Mouse (Mus musculus): Measurements from ENCODE around the gene Ercc4. TPM values are rescaled to one million over a fixed set of nuclear protein-coding genes. Genes with fewer than 3 reads are reported as not detected.

Gene Ercc4
- polyA plus RNA-seq, 1 experiment from 2014 or later: 8.1 TPM

GRCm38 (mm10) chr16:13144682-13145410 lies 35.4 kb downstream of the Ercc4 start:
- ATAC-seq: no peak
- Histone ChIP-seq H3K27ac (ENCODE audit: low read length) (no peak overlapping the region), H3K9me3 (ENCODE audit: low read length) (no peaks in the 10 kb centered on the region), H3K27me3 (replicated peaks; ENCODE audit: insufficient read depth, low read length) (no peaks in the 10 kb centered on the region), H3K4me2 (replicated peaks; ENCODE audit: low read depth, low read length) (no peak overlapping the region), H3K36me3 (ENCODE audit: insufficient read depth, low read length) (peaks cover 14% of the 10 kb centered on the region; the same call in 1 of the 2 replicates), H3K4me1 (ENCODE audit: insufficient read depth, low read depth, low read length) (no peaks in the 10 kb centered on the region), H3K9ac (replicated peaks; ENCODE audit: low read depth) (no peak overlapping the region), H3K4me3 (ENCODE audit: low read depth, low read length) (no peak overlapping the region)
- TF ChIP-seq CTCF (IDR thresholded peaks at IDR 0.05): no peak
- no peak for TF ChIP-seq EP300 (IDR thresholded peaks at IDR 0.05)
- no peak for DNase-seq (ENCODE audit: low spot score)
- 95% methylated on average over 10 of the region's 10 CpGs for WGBS

- Histone ChIP-seq H3K27me3 (replicated peaks; ENCODE audit: insufficient read depth, low read length) (no peaks in the 10 kb centered on the region), H3K4me2 (replicated peaks; ENCODE audit: low read depth, low read length) (no peak overlapping the region), H3K27ac (ENCODE audit: low read length) (no peak overlapping the region), H3K9me3 (ENCODE audit: low read length) (no peaks in the 10 kb centered on the region), H3K4me1 (ENCODE audit: insufficient read depth, low read depth, low read length) (no peaks in the 10 kb centered on the region), H3K4me3 (ENCODE audit: low read depth, low read length) (no peak overlapping the region), H3K36me3 (ENCODE audit: insufficient read depth, low read length) (peaks cover 14% of the 10 kb centered on the region; the same call in 1 of the 2 replicates), H3K9ac (replicated peaks; ENCODE audit: low read depth) (no peak overlapping the region)
- TF ChIP-seq CTCF (IDR thresholded peaks at IDR 0.05) (no peak), EP300 (IDR thresholded peaks at IDR 0.05) (no peak)
- DNase-seq (ENCODE audit: low spot score) (no peak), ATAC-seq (no peak)
- WGBS: 70% methylated on average over 4 of the region's 4 CpGs
Observed at GRCm38 (mm10) chr16:13146231-13146630, 36.7 kb downstream of the Ercc4 start.

GRCm38 (mm10) chr16:13147810-13148555 lies 38.5 kb downstream of the Ercc4 start:
- ATAC-seq: peak; percentile 56; the same call in 1 of the 2 replicates
- 77% methylated on average over 19 of the region's 19 CpGs for WGBS
- no peak overlapping the region for H3K27ac ChIP-seq (ENCODE audit: low read length)
- H3K9me3 ChIP-seq (ENCODE audit: low read length): no peaks in the 10 kb centered on the region
- H3K27me3 ChIP-seq (replicated peaks; ENCODE audit: insufficient read depth, low read length): no peaks in the 10 kb centered on the region
- H3K9ac ChIP-seq (replicated peaks; ENCODE audit: low read depth): no peak overlapping the region
- H3K36me3 ChIP-seq (ENCODE audit: insufficient read depth, low read length): peaks cover 14% of the 10 kb centered on the region; the same call in 1 of the 2 replicates
- no peak overlapping the region for H3K4me2 ChIP-seq (replicated peaks; ENCODE audit: low read depth, low read length)
- DNase-seq (ENCODE audit: low spot score): peak; percentile 43
- H3K4me3 ChIP-seq (ENCODE audit: low read depth, low read length): no peak overlapping the region
- TF ChIP-seq CTCF (IDR thresholded peaks at IDR 0.05): no peak
- no peak for TF ChIP-seq EP300 (IDR thresholded peaks at IDR 0.05)
- H3K4me1 ChIP-seq (ENCODE audit: insufficient read depth, low read depth, low read length): no peaks in the 10 kb centered on the region

- Histone ChIP-seq H3K9me3 (ENCODE audit: low read length) (no peaks in the 10 kb centered on the region), H3K27ac (ENCODE audit: low read length) (no peak overlapping the region), H3K9ac (replicated peaks; ENCODE audit: low read depth) (no peak overlapping the region), H3K4me1 (ENCODE audit: insufficient read depth, low read depth, low read length) (no peaks in the 10 kb centered on the region), H3K4me2 (replicated peaks; ENCODE audit: low read depth, low read length) (no peak overlapping the region), H3K27me3 (replicated peaks; ENCODE audit: insufficient read depth, low read length) (no peaks in the 10 kb centered on the region), H3K4me3 (ENCODE audit: low read depth, low read length) (no peak overlapping the region), H3K36me3 (ENCODE audit: insufficient read depth, low read length) (peaks cover 14% of the 10 kb centered on the region; the same call in 1 of the 2 replicates)
- TF ChIP-seq EP300 (IDR thresholded peaks at IDR 0.05): no peak
- TF ChIP-seq CTCF (IDR thresholded peaks at IDR 0.05): no peak
- DNase-seq (ENCODE audit: low spot score) (no peak), ATAC-seq (no peak)
- WGBS: 86% methylated on average over 8 of the region's 8 CpGs
Observed at GRCm38 (mm10) chr16:13149950-13150349, 40.5 kb downstream of the Ercc4 start.

DNA sequence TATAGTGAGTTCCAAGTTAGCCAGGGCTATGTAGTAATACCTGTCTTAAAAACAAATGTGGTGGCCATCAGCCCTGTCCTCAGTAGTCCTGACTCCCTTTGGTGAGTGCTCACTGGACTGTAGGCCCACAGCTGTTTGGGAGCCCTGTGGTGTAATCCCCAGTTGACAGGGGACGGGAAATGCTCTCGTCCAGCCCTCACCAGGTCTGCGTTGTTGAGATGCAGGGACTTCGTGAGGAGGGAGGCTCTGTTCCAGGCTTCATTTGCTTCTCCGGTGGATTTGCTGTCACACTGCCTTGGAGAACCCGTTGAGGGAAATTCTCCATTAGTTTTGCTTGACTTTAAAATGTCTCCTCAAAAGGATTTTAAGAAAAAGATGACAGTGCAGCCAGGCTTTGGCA lies 41.3 kb downstream of the Ercc4 start:
- WGBS: 92% methylated on average over 6 of the region's 6 CpGs
- no peak for DNase-seq (ENCODE audit: low spot score)
- Histone ChIP-seq H3K27me3 (replicated peaks; ENCODE audit: insufficient read depth, low read length) (no peaks in the 10 kb centered on the region), H3K27ac (ENCODE audit: low read length) (no peak overlapping the region), H3K9me3 (ENCODE audit: low read length) (no peaks in the 10 kb centered on the region), H3K9ac (replicated peaks; ENCODE audit: low read depth) (no peak overlapping the region), H3K36me3 (ENCODE audit: insufficient read depth, low read length) (peaks cover 14% of the 10 kb centered on the region; the same call in 1 of the 2 replicates), H3K4me1 (ENCODE audit: insufficient read depth, low read depth, low read length) (no peaks in the 10 kb centered on the region), H3K4me2 (replicated peaks; ENCODE audit: low read depth, low read length) (no peak overlapping the region), H3K4me3 (ENCODE audit: low read depth, low read length) (no peak overlapping the region)
- TF ChIP-seq EP300 (IDR thresholded peaks at IDR 0.05) (no peak), CTCF (IDR thresholded peaks at IDR 0.05) (no peak)
- no peak for ATAC-seq

DNA sequence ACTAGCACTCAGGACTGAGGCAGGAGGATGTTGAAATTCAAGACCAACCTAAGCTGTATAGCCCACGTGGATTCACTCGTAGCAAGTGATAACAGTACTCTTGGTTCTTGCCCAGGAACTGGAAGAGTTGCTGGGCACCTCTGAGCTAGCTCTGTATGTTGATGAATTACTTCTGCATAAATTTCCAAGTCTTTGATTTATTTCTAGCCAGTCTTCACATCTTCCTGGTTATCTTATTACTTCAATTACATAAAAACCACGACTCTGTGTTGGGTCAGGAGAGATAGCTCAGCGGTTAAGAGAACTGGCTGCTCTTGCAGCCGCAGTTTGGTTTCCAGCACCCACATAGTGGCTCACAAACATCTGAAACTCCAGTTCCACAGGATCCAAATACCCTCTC lies 43.0 kb downstream of the Ercc4 start:
- Histone ChIP-seq H3K36me3 (ENCODE audit: insufficient read depth, low read length) (peaks cover 14% of the 10 kb centered on the region; the same call in 1 of the 2 replicates), H3K9me3 (ENCODE audit: low read length) (no peaks in the 10 kb centered on the region), H3K4me3 (ENCODE audit: low read depth, low read length) (no peak overlapping the region), H3K4me1 (ENCODE audit: insufficient read depth, low read depth, low read length) (no peaks in the 10 kb centered on the region), H3K27ac (ENCODE audit: low read length) (no peak overlapping the region), H3K9ac (replicated peaks; ENCODE audit: low read depth) (no peak overlapping the region), H3K27me3 (replicated peaks; ENCODE audit: insufficient read depth, low read length) (no peaks in the 10 kb centered on the region), H3K4me2 (replicated peaks; ENCODE audit: low read depth, low read length) (no peak overlapping the region)
- no peak for DNase-seq (ENCODE audit: low spot score)
- TF ChIP-seq CTCF (IDR thresholded peaks at IDR 0.05): no peak
- no peak for TF ChIP-seq EP300 (IDR thresholded peaks at IDR 0.05)
- WGBS: 85% methylated on average over 5 of the region's 5 CpGs
- ATAC-seq: no peak
